Mouse (Mus musculus) hindbrain, embryonic 11.5 days (tissue): ENCODE measurements at regions not wholly inside any gene's neighbourhood (a gene's known extent, or its start where the extent isn't known, plus 50 kb on each side); places are given as distances from the start of the nearest gene placed in this dataset.

ENCODE experiments used
- ATAC-seq: fragments of 200-750 bp; cut with Nextera tagmentation; 2 replicates; pipeline ENCODE4 v1.8.0; 2017; ENCODE audit warnings: mild to moderate bottlenecking, moderate TSS enrichment, moderate library complexity; ENCODE audit not compliant: low FRiP score
- DNase-seq: peaks from one replicate; pipeline ENCODE4 v3.0.0-alpha.2; 2015; ENCODE audit warnings: low spot score
- H3K27ac ChIP-seq: fragments of 300-500 bp; sonication (generic); 2 replicates; pipeline ENCODE4 v1.5.1; 2014; ENCODE audit warnings: mild to moderate bottlenecking, low read depth, low read length
- H3K27me3 ChIP-seq: fragments of 300-500 bp; sonication (generic); 2 replicates; pipeline ENCODE4 v1.6.1; 2014; ENCODE audit warnings: mild to moderate bottlenecking, low read length, moderate library complexity, mixed read lengths; ENCODE audit not compliant: control insufficient read depth, insufficient read depth
- H3K36me3 ChIP-seq: fragments of 300-500 bp; sonication (generic); 2 replicates; pipeline ENCODE4 v1.6.1; 2014; ENCODE audit warnings: mild to moderate bottlenecking, low read length, moderate library complexity, mixed read lengths; ENCODE audit not compliant: control insufficient read depth, insufficient read depth
- H3K4me1 ChIP-seq: fragments of 300-500 bp; sonication (generic); replicated peaks from 2 replicates; pipeline ENCODE4 v1.6.1; 2014; ENCODE audit warnings: low read length, mixed read lengths; ENCODE audit not compliant: control insufficient read depth, insufficient read depth
- H3K4me2 ChIP-seq: fragments of 300-500 bp; sonication (generic); replicated peaks from 2 replicates; pipeline ENCODE4 v1.6.1; 2014; ENCODE audit warnings: mild to moderate bottlenecking, low read depth, low read length
- H3K4me3 ChIP-seq: fragments of 300-500 bp; sonication (generic); 2 replicates; pipeline ENCODE4 v1.5.1; 2014; ENCODE audit warnings: low read depth, low read length
- H3K9ac ChIP-seq: fragments of 300-500 bp; sonication (generic); 2 replicates; pipeline ENCODE4 v1.6.1; 2014; ENCODE audit warnings: low read depth, low read length
- H3K9me3 ChIP-seq: fragments of 300-500 bp; sonication (generic); 2 replicates; pipeline ENCODE4 v1.6.1; 2016; ENCODE audit warnings: low read length; ENCODE audit not compliant: control insufficient read depth
- WGBS: fragments of 180-500 bp; shearing (Covaris S2); extraction: QIAGEN DNeasy Blood & Tissue Kit; methylation state at CpG from one replicate; pipeline ENCODE4 v1.1.7; 2014; 5-methylcytosine and 5-hydroxymethylcytosine counted together

- no peaks in the 10 kb centered on the region for H3K36me3 ChIP-seq
- no peak overlapping the region for H3K4me3 ChIP-seq
- H3K4me1 ChIP-seq = no peaks in the 10 kb centered on the region
- WGBS = 88% methylated on average over 7 of the region's 7 CpGs
- H3K9ac ChIP-seq = no peak overlapping the region
- DNase-seq = no peak
- no peaks in the 10 kb centered on the region for H3K27me3 ChIP-seq
- no peak overlapping the region for H3K27ac ChIP-seq
- no peak overlapping the region for H3K4me2 ChIP-seq
- H3K9me3 ChIP-seq = no peaks in the 10 kb centered on the region
- no peak for ATAC-seq
These were observed 51.3 kb upstream of the Serbp1 start for GRCm38 (mm10) chr6:67186537-67187274.

GRCm38 (mm10) chr6:67184662-67185061 is 53.3 kb upstream of the Serbp1 start:
- no peak overlapping the region for H3K4me3 ChIP-seq
- 87% methylated on average over 2 of the region's 2 CpGs for WGBS
- no peaks in the 10 kb centered on the region for H3K27me3 ChIP-seq
- H3K27ac ChIP-seq = no peak overlapping the region
- no peaks in the 10 kb centered on the region for H3K9me3 ChIP-seq
- no peak overlapping the region for H3K4me2 ChIP-seq
- no peak for ATAC-seq
- no peak overlapping the region for H3K9ac ChIP-seq
- no peak for DNase-seq
- H3K36me3 ChIP-seq = no peaks in the 10 kb centered on the region
- no peaks in the 10 kb centered on the region for H3K4me1 ChIP-seq

GRCm38 (mm10) chr6:67183481-67184215 is 54.3 kb upstream of the Serbp1 start:
- WGBS = 86% methylated on average over 15 of the region's 15 CpGs
- no peak overlapping the region for H3K4me2 ChIP-seq
- no peaks in the 10 kb centered on the region for H3K9me3 ChIP-seq
- H3K27ac ChIP-seq = no peak overlapping the region
- no peak for ATAC-seq
- no peak overlapping the region for H3K9ac ChIP-seq
- no peaks in the 10 kb centered on the region for H3K36me3 ChIP-seq
- no peak for DNase-seq
- no peaks in the 10 kb centered on the region for H3K4me1 ChIP-seq
- no peak overlapping the region for H3K4me3 ChIP-seq
- no peaks in the 10 kb centered on the region for H3K27me3 ChIP-seq

GRCm38 (mm10) chr6:67182453-67182852 is 55.5 kb upstream of the Serbp1 start:
- ATAC-seq (no peak), DNase-seq (no peak)
- no peak overlapping the region for H3K27ac ChIP-seq
- H3K36me3 ChIP-seq = no peaks in the 10 kb centered on the region
- no peaks in the 10 kb centered on the region for H3K9me3 ChIP-seq
- H3K4me2 ChIP-seq = no peak overlapping the region
- H3K4me1 ChIP-seq = no peaks in the 10 kb centered on the region
- WGBS = 85% methylated on average over 2 of the region's 2 CpGs
- no peaks in the 10 kb centered on the region for H3K27me3 ChIP-seq
- H3K9ac ChIP-seq = no peak overlapping the region
- H3K4me3 ChIP-seq = no peak overlapping the region

GRCm38 (mm10) chr6:67181459-67181858 is 56.5 kb upstream of the Serbp1 start:
- H3K9ac ChIP-seq = no peak overlapping the region
- ATAC-seq (no peak), DNase-seq (no peak)
- WGBS = 89% methylated on average over 4 of the region's 4 CpGs
- H3K27me3 ChIP-seq = no peaks in the 10 kb centered on the region
- H3K36me3 ChIP-seq = no peaks in the 10 kb centered on the region
- H3K4me1 ChIP-seq = no peaks in the 10 kb centered on the region
- H3K4me2 ChIP-seq = no peak overlapping the region
- H3K4me3 ChIP-seq = no peak overlapping the region
- H3K27ac ChIP-seq = no peak overlapping the region
- no peaks in the 10 kb centered on the region for H3K9me3 ChIP-seq

- Histone ChIP-seq H3K4me2 (no peak overlapping the region), H3K27me3 (no peaks in the 10 kb centered on the region), H3K9ac (no peak overlapping the region), H3K27ac (no peak overlapping the region), H3K4me3 (no peak overlapping the region), H3K36me3 (no peaks in the 10 kb centered on the region), H3K4me1 (no peaks in the 10 kb centered on the region), H3K9me3 (no peaks in the 10 kb centered on the region)
- DNase-seq (no peak), ATAC-seq (no peak)
- WGBS = 81% methylated on average over 7 of the region's 7 CpGs
These were observed 58.6 kb upstream of the Serbp1 start for GRCm38 (mm10) chr6:67179416-67179815.

- H3K4me1 ChIP-seq = no peaks in the 10 kb centered on the region
- no peak overlapping the region for H3K9ac ChIP-seq
- DNase-seq (no peak), ATAC-seq (no peak)
- H3K27ac ChIP-seq = no peak overlapping the region
- H3K4me2 ChIP-seq = no peak overlapping the region
- WGBS = 89% methylated on average over 4 of the region's 4 CpGs
- H3K36me3 ChIP-seq = no peaks in the 10 kb centered on the region
- H3K4me3 ChIP-seq = no peak overlapping the region
- no peaks in the 10 kb centered on the region for H3K9me3 ChIP-seq
- no peaks in the 10 kb centered on the region for H3K27me3 ChIP-seq
These were observed 59.4 kb upstream of the Serbp1 start for GRCm38 (mm10) chr6:67178531-67178930.

- ATAC-seq = no peak
- no peaks in the 10 kb centered on the region for H3K36me3 ChIP-seq
- no peaks in the 10 kb centered on the region for H3K4me1 ChIP-seq
- H3K9ac ChIP-seq = no peak overlapping the region
- no peaks in the 10 kb centered on the region for H3K9me3 ChIP-seq
- 79% methylated on average over 1 of the region's 1 CpGs for WGBS
- DNase-seq = no peak
- no peak overlapping the region for H3K27ac ChIP-seq
- H3K27me3 ChIP-seq = no peaks in the 10 kb centered on the region
- H3K4me3 ChIP-seq = no peak overlapping the region
- H3K4me2 ChIP-seq = no peak overlapping the region
These were observed 59.9 kb upstream of the Serbp1 start for GRCm38 (mm10) chr6:67178101-67178500.

- Histone ChIP-seq H3K4me2 (no peak overlapping the region), H3K9me3 (no peaks in the 10 kb centered on the region), H3K4me3 (no peak overlapping the region), H3K9ac (no peak overlapping the region), H3K36me3 (no peaks in the 10 kb centered on the region), H3K27me3 (no peaks in the 10 kb centered on the region), H3K27ac (no peak overlapping the region), H3K4me1 (no peaks in the 10 kb centered on the region)
- ATAC-seq (0 out of 2 replicates have a peak, but pooled peaks have one; percentile 17), DNase-seq (no peak)
- WGBS = 87% methylated on average over 5 of the region's 5 CpGs
These were observed 67.4 kb upstream of the Serbp1 start for GRCm38 (mm10) chr6:67170674-67170946.
